Mouse (Mus musculus) ovary, postnatal 14 days (tissue): ENCODE results near the gene Esrp2.

Experiments used
- DNase-seq: peaks from one replicate; pipeline ENCODE4 v3.0.0; 2022; ENCODE audit warnings: low spot score

The Esrp2 gene

GRCm38 (mm10) chr8:106136156-106137130, at the start of gene Esrp2:
Gene Esrp2 (minus strand): TSS chr8:106136974.
- DNase-seq, result no peak

GRCm38 (mm10) chr8:106186394-106186793, 49.6 kb upstream of the Esrp2 start:
- DNase-seq, result no peak

- no peak for DNase-seq
Observed at GRCm38 (mm10) chr8:106185628-106186270, 49.0 kb upstream of the Esrp2 start.

GRCm38 (mm10) chr8:106178428-106178827, 41.7 kb upstream of the Esrp2 start:
- DNase-seq, result no peak

- DNase-seq, result no peak
Observed at GRCm38 (mm10) chr8:106177594-106177993, 40.8 kb upstream of the Esrp2 start.

GRCm38 (mm10) chr8:106176891-106177290, 40.1 kb upstream of the Esrp2 start:
- no peak for DNase-seq

- no peak for DNase-seq
Observed at GRCm38 (mm10) chr8:106173566-106173965, 36.8 kb upstream of the Esrp2 start.

- no peak for DNase-seq
Observed at GRCm38 (mm10) chr8:106169934-106170480, 33.2 kb upstream of the Esrp2 start.

GRCm38 (mm10) chr8:106169017-106169933, 32.5 kb upstream of the Esrp2 start:
- DNase-seq, result peak; percentile 29

GRCm38 (mm10) chr8:106168356-106169016, 31.7 kb upstream of the Esrp2 start, which contains the start of gene Slc7a6:
Gene Slc7a6 (plus strand): TSS chr8:106168857.
- DNase-seq, result peak; percentile 68

GRCm38 (mm10) chr8:106165460-106165859, 28.7 kb upstream of the Esrp2 start:
- DNase-seq, result peak; percentile 69

- DNase-seq, result no peak
Observed at GRCm38 (mm10) chr8:106163251-106163650, 26.5 kb upstream of the Esrp2 start.

GRCm38 (mm10) chr8:106159876-106160275, 23.1 kb upstream of the Esrp2 start:
- DNase-seq, result no peak

GRCm38 (mm10) chr8:106158381-106158780, 21.6 kb upstream of the Esrp2 start:
- DNase-seq, result no peak

- DNase-seq, result no peak
Observed at GRCm38 (mm10) chr8:106157419-106157818, 20.6 kb upstream of the Esrp2 start.

GRCm38 (mm10) chr8:106152876-106153275, 16.1 kb upstream of the Esrp2 start:
- DNase-seq, result no peak

- no peak for DNase-seq
Observed at GRCm38 (mm10) chr8:106151041-106151440, 14.3 kb upstream of the Esrp2 start.

GRCm38 (mm10) chr8:106150653-106151000, 13.9 kb upstream of the Esrp2 start:
- DNase-seq, result no peak

GRCm38 (mm10) chr8:106149801-106150652, 13.3 kb upstream of the Esrp2 start, which contains the start of gene Pla2g15:
Gene Pla2g15 (plus strand): TSS chr8:106150399.
- DNase-seq, result peak; percentile 81

GRCm38 (mm10) chr8:106149025-106149424, 12.3 kb upstream of the Esrp2 start:
- DNase-seq, result no peak
